Mouse (Mus musculus) brain, embryonic 14.5 days (tissue): Measurements from ENCODE around the gene Mcoln2.

Experiments used
- CTCF ChIP-seq: fragments of 200-500 bp; IDR thresholded peaks from 2 replicates; pipeline ENCODE4 v1.5.1; 2012; ENCODE audit warnings: inconsistent platforms, mild to moderate bottlenecking, moderate library complexity, borderline replicate concordance; ENCODE audit not compliant: insufficient read depth, insufficient read length; ENCODE audit errors: extremely low read depth
- POLR2A ChIP-seq: fragments of 200-500 bp; IDR thresholded peaks from 2 replicates; pipeline ENCODE4 v1.6.1; 2012; ENCODE audit warnings: mild to moderate bottlenecking, inconsistent platforms, borderline replicate concordance; ENCODE audit not compliant: poor library complexity, insufficient read depth, insufficient read length, severe bottlenecking; ENCODE audit errors: extremely low read depth

- TF ChIP-seq CTCF (no peak), POLR2A (no peak)
These were observed 9.7 kb downstream of the Mcoln2 start for GRCm38 (mm10) chr3:146159360-146159759.
